Mouse (Mus musculus) megakaryocyte, adult 5-6 weeks (primary cell): ENCODE results near the gene Prkar1b. TPM values are rescaled to one million over a fixed set of nuclear protein-coding genes. Genes with fewer than 3 reads are reported as not detected.
A peak's percentile ranks its signal among the peaks of the same experiment; 100 is the strongest.

Experiments used
- ATAC-seq: 2 replicates; pipeline ENCODE4 v1.8.0; 2016; ENCODE audit warnings: mild to moderate bottlenecking, inconsistent platforms; ENCODE audit not compliant: poor library complexity, severe bottlenecking
- total RNA-seq, 2 experiments: library from RNA; stranded (forward) in 1 of 2; stranded (reverse) in 1 of 2; fragments of 153-499, 151-499 nt in 1 of 2; fragments of 221-1000, 200-1000 nt in 1 of 2; gene quantifications; 2 replicates each; pipeline versions ENCODE4 v1.2.3 to v1.2.4; 2015 to 2017

The Prkar1b gene
- total RNA-seq, 2 experiments from 2014 or later, result 0.48 to 0.60 TPM

GRCm38 (mm10) chr5:139007141-139007775 lies 142.5 kb downstream of the Prkar1b start:
- ATAC-seq, result no peak

GRCm38 (mm10) chr5:139004588-139004987 lies 145.2 kb downstream of the Prkar1b start:
- ATAC-seq, result no peak

- ATAC-seq, result no peak
These were observed 150.1 kb downstream of the Prkar1b start for GRCm38 (mm10) chr5:138999716-139000115.

- no peak for ATAC-seq
These were observed 151.7 kb downstream of the Prkar1b start for GRCm38 (mm10) chr5:138997936-138998580.

- peak; percentile 36; the same call in 1 of the 2 replicates for ATAC-seq
These were observed 152.5 kb downstream of the Prkar1b start, which contains the start of gene Pdgfa for GRCm38 (mm10) chr5:138997171-138997788. Gene Pdgfa, minus strand, starts transcription at chr5:138997370.

GRCm38 (mm10) chr5:138996322-138997073 lies 153.3 kb downstream of the Prkar1b start:
- no peak for ATAC-seq

GRCm38 (mm10) chr5:138995721-138996311 lies 154.0 kb downstream of the Prkar1b start:
- ATAC-seq, result peak; percentile 55

GRCm38 (mm10) chr5:138994786-138995720 lies 154.7 kb downstream of the Prkar1b start:
- ATAC-seq, result peak; percentile 57

GRCm38 (mm10) chr5:138994108-138994785 lies 155.6 kb downstream of the Prkar1b start:
- no peak for ATAC-seq

- no peak for ATAC-seq
These were observed 156.3 kb downstream of the Prkar1b start for GRCm38 (mm10) chr5:138993371-138994107.

- ATAC-seq, result no peak
These were observed 157.0 kb downstream of the Prkar1b start for GRCm38 (mm10) chr5:138992611-138993370.

GRCm38 (mm10) chr5:138991734-138992133 lies 158.1 kb downstream of the Prkar1b start:
- no peak for ATAC-seq

- ATAC-seq, result no peak
These were observed 159.0 kb downstream of the Prkar1b start for GRCm38 (mm10) chr5:138990659-138991380.

- ATAC-seq, result no peak
These were observed 160.2 kb downstream of the Prkar1b start for GRCm38 (mm10) chr5:138989567-138989966.

GRCm38 (mm10) chr5:138988764-138989163 lies 161.0 kb downstream of the Prkar1b start:
- no peak for ATAC-seq

- no peak for ATAC-seq
These were observed 161.8 kb downstream of the Prkar1b start for GRCm38 (mm10) chr5:138987994-138988393.

GRCm38 (mm10) chr5:138981921-138982320 lies 167.9 kb downstream of the Prkar1b start:
- no peak for ATAC-seq
